Mouse (Mus musculus): ENCODE results near the gene Olfm2.

- TF ChIP-seq MAX (IDR thresholded peaks at IDR 0.05) = no peak
- TF ChIP-seq CTCF (IDR thresholded peaks at IDR 0.05; ENCODE audit: control insufficient read depth, insufficient read depth, insufficient read length) = no peak
- no peak for TF ChIP-seq USF1 (IDR thresholded peaks at IDR 0.05; ENCODE audit: low read depth)
- no peak for TF ChIP-seq CEBPB (IDR thresholded peaks at IDR 0.05; ENCODE audit: low read depth)
- TF ChIP-seq FOSL1 (IDR thresholded peaks at IDR 0.05; ENCODE audit: insufficient read depth, low read length, poor library complexity, severe bottlenecking) = no peak
Observed at GRCm38 (mm10) chr9:20794108-20794806, 48.1 kb upstream of the Olfm2 start.

Measured in C2C12 (cell line).